Mouse (Mus musculus) testis, adult 2 months (tissue): ENCODE data around the gene Gpc1. TPM values are rescaled to one million over a fixed set of nuclear protein-coding genes. Genes with fewer than 3 reads are reported as not detected.
A peak's percentile ranks its signal among the peaks of the same experiment; 100 is the strongest.

Experiments used
- H3K27ac ChIP-seq: fragments of 200-500 bp; 2 replicates; pipeline ENCODE4 v1.5.1; 2012; ENCODE audit warnings: low read depth, low read length; ENCODE audit not compliant: control insufficient read depth, insufficient read depth
- H3K27me3 ChIP-seq: fragments of 200-500 bp; 2 replicates; pipeline ENCODE4 v1.6.1; 2012; ENCODE audit warnings: mild to moderate bottlenecking, low read length, moderate library complexity; ENCODE audit not compliant: control insufficient read depth, insufficient read depth
- H3K36me3 ChIP-seq: fragments of 200-500 bp; 2 replicates; pipeline ENCODE4 v1.6.1; 2012; ENCODE audit warnings: mild to moderate bottlenecking, low read length; ENCODE audit not compliant: control insufficient read depth, insufficient read depth
- H3K4me1 ChIP-seq: fragments of 200-500 bp; 2 replicates; pipeline ENCODE4 v1.6.1; 2012; ENCODE audit warnings: low read length; ENCODE audit not compliant: control insufficient read depth, insufficient read depth
- H3K4me3 ChIP-seq: fragments of 200-500 bp; 2 replicates; pipeline ENCODE4 v1.5.1; 2012; ENCODE audit warnings: low read depth, mild to moderate bottlenecking, low read length, moderate library complexity, mixed read lengths; ENCODE audit not compliant: control insufficient read depth
- CTCF ChIP-seq: fragments of 200-500 bp; IDR thresholded peaks from 2 replicates; pipeline ENCODE4 v1.5.1; 2012; ENCODE audit warnings: low read depth, mild to moderate bottlenecking, inconsistent platforms, low read length, moderate library complexity; ENCODE audit not compliant: control insufficient read depth, insufficient read depth, insufficient replicate concordance
- POLR2A ChIP-seq: fragments of 200-500 bp; IDR thresholded peaks from 2 replicates; pipeline ENCODE4 v1.6.1; 2012; ENCODE audit warnings: low read depth, mild to moderate bottlenecking, inconsistent platforms, low read length, moderate library complexity; ENCODE audit not compliant: control insufficient read depth
- polyA plus RNA-seq: library from polyadenylated mRNA; depleted of rRNA; stranded (reverse); fragments of >200 nt; gene quantifications from 2 replicates; pipeline ENCODE4 v1.2.3, GENCODE M21; 2012

The Gpc1 gene
- polyA plus RNA-seq, 1 experiment = 1.9 TPM

DNA sequence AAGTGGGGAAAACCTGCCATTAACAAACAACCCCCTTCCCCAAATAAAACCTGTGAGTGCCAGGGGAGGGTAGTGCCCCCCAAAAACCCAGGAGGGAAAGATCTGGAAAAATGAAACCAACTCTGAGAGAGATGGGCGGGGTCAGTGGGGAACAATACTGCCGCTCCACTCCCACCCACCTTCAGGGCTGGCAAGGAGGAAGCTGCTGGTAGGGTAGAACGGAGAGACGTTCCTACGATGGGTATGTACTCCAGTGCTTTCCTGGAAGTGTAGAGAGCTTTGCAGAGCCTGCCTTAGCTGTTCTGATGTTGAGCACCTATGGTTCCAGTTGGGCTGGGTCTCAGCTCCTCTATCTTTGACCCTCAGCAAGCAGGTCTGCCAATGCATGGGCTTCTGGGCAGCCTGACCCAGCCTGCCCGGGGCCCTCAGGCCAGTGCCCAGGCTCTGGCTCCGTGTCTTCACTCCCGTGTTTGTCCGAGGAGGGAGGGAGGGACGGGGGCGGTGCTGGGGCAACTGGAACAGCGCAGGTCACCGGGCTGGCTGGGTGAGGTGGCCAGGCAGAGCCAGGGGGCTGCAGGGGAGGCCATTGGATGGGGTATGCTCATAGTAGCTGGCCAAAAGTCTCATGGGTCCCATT lies 18.6 kb downstream of the Gpc1 start:
- TF ChIP-seq POLR2A (no peak), CTCF (no peak)
- Histone ChIP-seq H3K4me1 (peaks cover 3% of the 10 kb centered on the region; the same call in 1 of the 2 replicates), H3K27ac (no peak overlapping the region), H3K4me3 (no peak overlapping the region), H3K36me3 (no peaks in the 10 kb centered on the region), H3K27me3 (no peaks in the 10 kb centered on the region)

DNA sequence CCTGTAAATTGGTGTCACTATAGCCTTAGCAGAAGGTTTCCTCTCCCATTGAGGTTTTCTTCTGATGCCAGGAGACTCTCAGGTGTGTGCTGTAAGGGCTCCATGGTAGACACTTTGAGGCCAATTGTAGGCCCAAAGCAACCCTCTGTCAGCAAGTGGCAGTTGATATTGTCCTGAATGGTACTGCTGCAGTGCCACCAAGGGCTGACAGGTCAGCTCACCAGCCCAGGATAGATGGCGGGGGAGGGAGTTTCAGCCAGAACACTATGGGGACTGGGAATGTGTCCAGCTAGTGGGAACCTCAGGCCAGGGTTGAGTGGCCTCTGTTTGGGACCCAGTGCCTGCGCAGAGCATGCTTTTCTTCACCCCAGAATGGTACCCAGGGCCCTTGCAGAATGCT lies 21.0 kb downstream of the Gpc1 start:
- no peak overlapping the region for H3K4me3 ChIP-seq
- H3K4me1 ChIP-seq = peaks cover 3% of the 10 kb centered on the region; the same call in 1 of the 2 replicates
- no peaks in the 10 kb centered on the region for H3K36me3 ChIP-seq
- H3K27me3 ChIP-seq = no peaks in the 10 kb centered on the region
- TF ChIP-seq CTCF (no peak), POLR2A (no peak)
- H3K27ac ChIP-seq = no peak overlapping the region

DNA sequence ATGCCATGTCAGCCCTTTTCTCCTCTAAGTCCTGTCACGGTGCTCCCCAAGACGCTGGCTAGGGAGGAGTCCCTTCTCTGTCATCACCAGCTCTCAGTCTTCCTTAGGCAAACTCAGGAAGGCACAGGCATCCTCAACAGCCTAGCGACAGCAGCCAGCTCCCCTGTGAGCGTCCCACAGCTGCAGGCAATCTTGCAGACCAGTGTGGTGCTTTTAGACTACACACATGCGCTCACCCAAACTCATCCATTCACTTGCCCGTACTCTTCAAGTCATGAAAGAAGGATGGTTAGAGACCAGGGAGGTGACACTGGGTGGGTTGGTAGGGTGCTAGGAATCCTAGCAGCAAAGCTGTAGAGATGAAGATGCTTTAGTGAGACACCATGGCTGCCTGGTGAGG lies 30.1 kb downstream of the Gpc1 start:
- Histone ChIP-seq H3K4me1 (no peaks in the 10 kb centered on the region), H3K27me3 (no peaks in the 10 kb centered on the region), H3K27ac (no peak overlapping the region), H3K36me3 (no peaks in the 10 kb centered on the region; the same call in 1 of the 2 replicates), H3K4me3 (no peak overlapping the region)
- TF ChIP-seq CTCF = no peak
- TF ChIP-seq POLR2A = no peak

DNA sequence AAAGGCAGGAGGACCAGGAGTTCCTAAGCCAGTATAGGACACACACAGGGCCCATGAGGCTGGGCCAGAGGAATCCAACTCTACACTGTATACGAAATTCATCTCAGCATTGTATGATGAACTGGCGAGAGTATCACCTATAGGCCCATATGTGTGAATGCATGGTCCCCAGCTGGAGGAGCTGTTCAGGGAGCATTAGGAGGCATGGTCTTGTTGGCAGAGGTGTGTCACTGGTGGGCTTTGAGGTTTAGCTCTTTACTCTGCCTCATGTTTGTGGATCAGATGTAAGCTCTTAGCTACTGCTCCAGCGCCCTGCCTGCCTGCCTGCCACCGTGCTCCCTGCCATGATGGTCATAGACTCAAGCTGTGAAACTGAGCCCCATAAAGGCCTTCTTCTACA lies 31.8 kb downstream of the Gpc1 start:
- TF ChIP-seq CTCF = no peak
- no peak for TF ChIP-seq POLR2A

DNA sequence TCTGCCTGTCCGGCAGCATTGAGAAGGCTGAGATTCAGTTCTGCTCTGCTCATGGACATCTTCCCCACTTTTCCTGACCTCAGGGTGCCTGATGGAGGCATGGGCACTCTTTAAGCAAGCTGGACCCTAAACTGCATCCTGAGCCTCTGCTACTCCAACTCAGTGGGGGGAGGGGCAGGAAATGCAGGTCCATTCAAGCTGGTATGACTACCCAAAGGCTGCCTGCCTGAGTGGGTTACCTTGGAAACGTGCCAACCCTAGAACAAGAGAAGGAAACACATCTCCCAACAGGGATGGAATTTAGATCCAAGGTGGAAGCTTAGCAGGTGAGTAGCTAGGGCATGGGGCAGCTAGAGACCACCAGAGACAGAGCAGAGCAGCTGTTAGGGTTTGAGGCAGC lies 34.7 kb downstream of the Gpc1 start:
- TF ChIP-seq CTCF = no peak
- no peak for TF ChIP-seq POLR2A
- H3K27me3 ChIP-seq = no peaks in the 10 kb centered on the region
- no peaks in the 10 kb centered on the region for H3K4me1 ChIP-seq
- no peaks in the 10 kb centered on the region for H3K36me3 ChIP-seq
- H3K27ac ChIP-seq = no peak overlapping the region
- H3K4me3 ChIP-seq = peak overlapping the region; percentile 46

More for the DNA sequence above, 31.8 kb downstream of the Gpc1 start:
- no peak overlapping the region for H3K4me3 ChIP-seq
- no peaks in the 10 kb centered on the region for H3K4me1 ChIP-seq
- H3K27ac ChIP-seq = no peak overlapping the region
- no peaks in the 10 kb centered on the region for H3K27me3 ChIP-seq
- no peaks in the 10 kb centered on the region; the same call in 1 of the 2 replicates for H3K36me3 ChIP-seq

DNA sequence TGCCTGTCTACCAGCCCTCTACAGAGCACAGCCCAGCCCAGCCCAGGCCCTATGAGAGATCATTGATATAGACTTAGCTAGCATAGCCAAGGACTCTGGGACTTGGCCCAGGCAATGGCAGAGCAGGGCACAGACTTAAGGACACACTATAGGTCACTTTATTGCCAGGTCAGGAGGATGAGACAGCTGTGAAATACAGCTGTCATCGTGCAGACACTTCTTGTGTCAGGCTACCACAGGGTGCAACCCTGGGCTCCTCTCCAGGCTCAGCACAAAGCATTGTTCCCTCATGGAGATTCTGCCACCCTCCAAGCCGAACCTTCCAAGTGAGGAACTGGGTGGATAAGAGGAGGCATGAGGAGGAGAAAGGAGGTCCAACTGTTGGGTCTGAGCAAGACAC lies 38.5 kb downstream of the Gpc1 start:
- TF ChIP-seq POLR2A = no peak
- no peak overlapping the region for H3K4me3 ChIP-seq

DNA sequence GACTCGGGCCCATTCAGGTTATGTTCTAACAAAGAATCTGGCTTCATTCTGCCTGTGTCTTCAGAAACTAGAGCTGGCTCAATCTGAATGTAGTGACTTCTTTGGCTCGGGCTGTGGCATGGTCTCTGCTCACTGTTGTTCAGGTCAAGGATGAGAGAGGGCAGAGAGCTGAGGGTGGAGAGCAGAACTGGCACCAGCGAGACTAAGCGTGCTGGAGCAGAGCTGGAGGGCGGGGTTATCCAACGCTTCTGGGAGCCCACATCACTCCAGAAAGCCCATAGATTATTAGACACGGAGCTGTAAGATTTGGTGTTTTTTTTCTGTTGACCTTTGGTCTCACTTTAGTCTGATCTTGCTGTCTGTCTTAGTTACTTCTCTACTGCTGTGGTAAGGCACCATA lies 41.2 kb downstream of the Gpc1 start:
- TF ChIP-seq CTCF (no peak), POLR2A (no peak)
- Histone ChIP-seq H3K27ac (no peak overlapping the region), H3K27me3 (no peaks in the 10 kb centered on the region), H3K36me3 (no peaks in the 10 kb centered on the region), H3K4me1 (no peaks in the 10 kb centered on the region), H3K4me3 (no peak overlapping the region)

More for the DNA sequence above, 38.5 kb downstream of the Gpc1 start:
- Histone ChIP-seq H3K27me3 (no peaks in the 10 kb centered on the region), H3K27ac (no peak overlapping the region), H3K4me1 (no peaks in the 10 kb centered on the region), H3K36me3 (no peaks in the 10 kb centered on the region)

DNA sequence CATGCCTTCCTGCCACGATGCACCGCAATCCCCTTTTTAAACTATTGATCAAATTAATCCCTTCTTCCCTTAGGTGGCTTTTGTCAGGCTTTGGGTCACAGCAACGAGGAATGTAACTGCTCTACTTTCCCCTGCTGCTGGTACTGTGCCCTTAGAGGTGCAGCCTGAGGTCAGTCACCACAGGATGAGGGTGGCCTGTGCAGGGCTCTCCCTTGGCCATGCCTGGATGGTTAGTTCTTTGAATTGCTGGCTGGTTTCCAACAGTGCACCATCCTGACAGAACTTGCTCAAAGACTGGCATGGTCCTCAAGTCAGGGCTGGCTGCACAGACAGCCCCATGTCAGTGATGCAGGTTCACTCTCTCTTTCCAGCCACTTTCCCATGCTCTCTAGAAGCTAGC lies 42.6 kb downstream of the Gpc1 start:
- no peak overlapping the region for H3K27ac ChIP-seq
- no peak overlapping the region for H3K4me3 ChIP-seq
- no peaks in the 10 kb centered on the region for H3K27me3 ChIP-seq
- H3K4me1 ChIP-seq = no peaks in the 10 kb centered on the region
- TF ChIP-seq CTCF (no peak), POLR2A (no peak)
- H3K36me3 ChIP-seq = no peaks in the 10 kb centered on the region
